Comparison of ENCODE assay signal across 8 mouse cellular contexts in genomic region chr4:133220656-133221055, GRCm38 (mm10). TPM values are rescaled to one million over a fixed set of nuclear protein-coding genes. Genes with fewer than 3 reads are reported as not detected.
DNase-seq lines count a peak whose midpoint lies in the region; ATAC-seq lines count a peak whose summit lies in the region.

No protein-coding gene starts in this region.

- H3K27me3 ChIP-seq in heart, embryonic 10.5 days (ENCODE audit: insufficient read depth, poor library complexity, severe bottlenecking): peaks cover 63% of the 10 kb centered on the region
- H3K27me3 ChIP-seq in forebrain, embryonic 15.5 days: peaks cover 7% of the 10 kb centered on the region

- intact Hi-C loops in heart, postnatal 14 days (cut with DNase I): no loop called here
- intact Hi-C loops in left cerebral cortex, postnatal 25 days (cut with DNase I): no loop called here
- intact Hi-C loops in gastrocnemius, postnatal 14 days (cut with DNase I; ENCODE audit: low total_unique reads): loop anchor here (10.0 kb wide), 1 partner anchor 204 kb away; no protein-coding TSS in a partner anchor

- peak overlapping the region; percentile 53 for H3K4me3 ChIP-seq in heart, embryonic 10.5 days
- peak overlapping the region; percentile 21 for H3K4me3 ChIP-seq in forebrain, embryonic 15.5 days

- H3K36me3 ChIP-seq in heart, embryonic 10.5 days: no peaks in the 10 kb centered on the region
- H3K36me3 ChIP-seq in forebrain, embryonic 15.5 days: no peaks in the 10 kb centered on the region

- H3K27ac ChIP-seq in heart, embryonic 10.5 days: peak overlapping the region; percentile 72
- no peak overlapping the region for H3K27ac ChIP-seq in forebrain, embryonic 15.5 days (replicated peaks)

- no peaks in the 10 kb centered on the region for H3K9me3 ChIP-seq in heart, embryonic 10.5 days
- no peaks in the 10 kb centered on the region for H3K9me3 ChIP-seq in forebrain, embryonic 15.5 days

- DNase-seq in heart, embryonic 10.5 days (ENCODE audit: low spot score): no peak
- DNase-seq in heart, postnatal 14 days: no peak
- DNase-seq in kidney, postnatal 10 days: peak; percentile 79
- peak; percentile 60 to 64 for DNase-seq in lung, postnatal 4 days
- no peak for DNase-seq in left cerebral cortex, postnatal 25 days (ENCODE audit: low spot score in 2 of 2)
- no peak for DNase-seq in gastrocnemius, postnatal 14 days
- DNase-seq in spleen, postnatal 10 days (ENCODE audit: low spot score in 2 of 2): no peak

- WGBS in heart, embryonic 10.5 days: 2% methylated on average over 25 of the region's 25 CpGs
- WGBS in forebrain, embryonic 15.5 days: 2% methylated on average over 25 of the region's 25 CpGs

- H3K4me2 ChIP-seq in forebrain, embryonic 15.5 days (replicated peaks): peak overlapping the region; percentile 30

- peaks cover 16% of the 10 kb centered on the region for H3K4me1 ChIP-seq in heart, embryonic 10.5 days
- peaks cover 5% of the 10 kb centered on the region; the same call in 1 of the 2 replicates for H3K4me1 ChIP-seq in forebrain, embryonic 15.5 days

- no peak overlapping the region for H3K9ac ChIP-seq in forebrain, embryonic 15.5 days (replicated peaks)

- ATAC-seq in forebrain, embryonic 15.5 days (replicated peaks): no peak

RNA-seq across cellular contexts. Expression of gene Gpr3, which starts 8.3 kb away (rescaled TPM):
- polyA plus RNA-seq in heart, embryonic 10.5 days (2016; fragmentation: Nextera tagmentation; extraction: Ambion mirVana): 0.09 and 0.18 TPM in 2 replicates
- under 1 TPM in 1 of 2 experiments, not detected in 1; 0.22 TPM for total RNA-seq in heart, postnatal 14 days (2021)
- 0.48 and 0.55 TPM in 2 replicates for polyA plus RNA-seq in forebrain, embryonic 15.5 days (2015; fragmentation: Nextera tagmentation; extraction: Ambion mirVana)
- 10 to 100 TPM; 10.1 to 13.0 TPM for total RNA-seq in left cerebral cortex, postnatal 25 days (2021)
- total RNA-seq in gastrocnemius, postnatal 14 days (2021): not detected

RNA-seq across cellular contexts. Expression of gene Cd164l2, which starts 8.7 kb away (rescaled TPM):
- polyA plus RNA-seq in heart, embryonic 10.5 days (2016; fragmentation: Nextera tagmentation; extraction: Ambion mirVana): 0.39 and 1.3 TPM in 2 replicates
- total RNA-seq in heart, postnatal 14 days (2021): not detected
- 0.38 and 0.87 TPM in 2 replicates for polyA plus RNA-seq in forebrain, embryonic 15.5 days (2015; fragmentation: Nextera tagmentation; extraction: Ambion mirVana)
- total RNA-seq in left cerebral cortex, postnatal 25 days (2021): 1 to 10 TPM; 5.3 to 6.9 TPM
- total RNA-seq in gastrocnemius, postnatal 14 days (2021): not detected

RNA-seq across cellular contexts. Expression of gene Map3k6, which starts 20.0 kb away (rescaled TPM):
- 2.5 and 3.4 TPM in 2 replicates for polyA plus RNA-seq in heart, embryonic 10.5 days (2016; fragmentation: Nextera tagmentation; extraction: Ambion mirVana)
- 10 to 100 TPM; 22.4 to 22.5 TPM for total RNA-seq in heart, postnatal 14 days (2021)
- 1.7 and 1.8 TPM in 2 replicates for polyA plus RNA-seq in forebrain, embryonic 15.5 days (2015; fragmentation: Nextera tagmentation; extraction: Ambion mirVana)
- total RNA-seq in left cerebral cortex, postnatal 25 days (2021): 1 to 10 TPM; 4.7 to 5.3 TPM
- total RNA-seq in gastrocnemius, postnatal 14 days (2021): 10 to 100 TPM in 1 of 2 experiments, 1 to 10 TPM in 1; 4.0 to 15.3 TPM

RNA-seq across cellular contexts. Expression of gene Sytl1, which starts 42.3 kb away (rescaled TPM):
- polyA plus RNA-seq in heart, embryonic 10.5 days (2016; fragmentation: Nextera tagmentation; extraction: Ambion mirVana): 0.28 and 0.60 TPM in 2 replicates
- 1 to 10 TPM in 1 of 2 experiments, under 1 TPM in 1; 0.84 to 2.4 TPM for total RNA-seq in heart, postnatal 14 days (2021)
- polyA plus RNA-seq in forebrain, embryonic 15.5 days (2015; fragmentation: Nextera tagmentation; extraction: Ambion mirVana): 0.29 and 0.61 TPM in 2 replicates
- total RNA-seq in left cerebral cortex, postnatal 25 days (2021): 1 to 10 TPM in 1 of 2 experiments, under 1 TPM in 1; 0.98 to 1.2 TPM
- under 1 TPM; 0.49 to 0.62 TPM for total RNA-seq in gastrocnemius, postnatal 14 days (2021)

RNA-seq across cellular contexts. Expression of gene Tmem222, which starts 56.9 kb away (rescaled TPM):
- polyA plus RNA-seq in heart, embryonic 10.5 days (2016; fragmentation: Nextera tagmentation; extraction: Ambion mirVana): 66.8 and 75.2 TPM in 2 replicates
- 10 to 100 TPM; 25.1 to 27.0 TPM for total RNA-seq in heart, postnatal 14 days (2021)
- 107 and 112 TPM in 2 replicates for polyA plus RNA-seq in forebrain, embryonic 15.5 days (2015; fragmentation: Nextera tagmentation; extraction: Ambion mirVana)
- total RNA-seq in left cerebral cortex, postnatal 25 days (2021): 10 to 100 TPM; 87.4 to 92.5 TPM
- 10 to 100 TPM; 21.1 to 22.6 TPM for total RNA-seq in gastrocnemius, postnatal 14 days (2021)

Comparison
In these comparisons a context has a peak if more than half of its experiments do, and no peak if none do; other contexts are left out.
1. DNase-seq: peak in kidney, postnatal 10 days (single experiment) and lung, postnatal 4 days (2 of 2); none in heart, embryonic 10.5 days (single experiment), heart, postnatal 14 days (0 of 2), left cerebral cortex, postnatal 25 days (0 of 2), gastrocnemius, postnatal 14 days (single experiment) and spleen, postnatal 10 days (0 of 2).
2. RNA of gene Gpr3, which starts 8.3 kb away (total RNA-seq): 10.1 to 13.0 TPM in left cerebral cortex, postnatal 25 days; 0.22 TPM in heart, postnatal 14 days and not detected in gastrocnemius, postnatal 14 days; every median in the first group is over 4 times any median in the second.
3. RNA of gene Cd164l2, which starts 8.7 kb away (total RNA-seq): 5.3 to 6.9 TPM in left cerebral cortex, postnatal 25 days; not detected in heart, postnatal 14 days and not detected in gastrocnemius, postnatal 14 days; every median in the first group is over 4 times any median in the second.